Mouse (Mus musculus): Measurements from ENCODE around the gene Sbsn. TPM values are rescaled to one million over a fixed set of nuclear protein-coding genes. Genes with fewer than 3 reads are reported as not detected.

Gene Sbsn
- polyA plus RNA-seq (2012): 0.15 TPM in 1 of 2 replicates, not detected in the other

- H3K9me3 ChIP-seq (ENCODE audit: control insufficient read depth, low read length): peaks cover 9% of the 10 kb centered on the region
- no peak within 1 kb of the TSS for H3K4me3 ChIP-seq (replicated peaks)
- H3K36me3 ChIP-seq (ENCODE audit: control insufficient read depth): no peaks in the 10 kb centered on the region
- no peaks in the 10 kb centered on the region for H3K4me1 ChIP-seq (ENCODE audit: control insufficient read depth)
- no peaks in the 10 kb centered on the region; the same call in 1 of the 2 replicates for H3K27me3 ChIP-seq (ENCODE audit: control insufficient read depth)
- TF ChIP-seq TAL1 (IDR thresholded peaks at IDR 0.05; ENCODE audit: low read length) (no peak), GATA1 (IDR thresholded peaks at IDR 0.05; ENCODE audit: low read length) (no peak)
Measured at GRCm38 (mm10) chr7:30751086-30751669, at the start of gene Sbsn. Gene Sbsn, plus strand, starts transcription at chr7:30751471.

GRCm38 (mm10) chr7:30706214-30706882 lies 44.9 kb upstream of the Sbsn start:
- peaks cover 18% of the 10 kb centered on the region for H3K4me1 ChIP-seq (ENCODE audit: control insufficient read depth)
- H3K36me3 ChIP-seq (ENCODE audit: control insufficient read depth): no peaks in the 10 kb centered on the region
- no peak overlapping the region for H3K4me3 ChIP-seq (replicated peaks)
- no peaks in the 10 kb centered on the region for H3K27me3 ChIP-seq (ENCODE audit: control insufficient read depth)
- no peak for TF ChIP-seq TAL1 (IDR thresholded peaks at IDR 0.05; ENCODE audit: low read length)
- TF ChIP-seq GATA1 (IDR thresholded peaks at IDR 0.05; ENCODE audit: low read length): no peak
- H3K9me3 ChIP-seq (ENCODE audit: control insufficient read depth, low read length): no peaks in the 10 kb centered on the region

- Histone ChIP-seq H3K4me3 (replicated peaks) (no peak overlapping the region), H3K9me3 (ENCODE audit: control insufficient read depth, low read length) (no peaks in the 10 kb centered on the region), H3K27me3 (ENCODE audit: control insufficient read depth) (no peaks in the 10 kb centered on the region), H3K4me1 (ENCODE audit: control insufficient read depth) (peaks cover 29% of the 10 kb centered on the region), H3K36me3 (ENCODE audit: control insufficient read depth) (no peaks in the 10 kb centered on the region)
- TF ChIP-seq GATA1 (IDR thresholded peaks at IDR 0.05; ENCODE audit: low read length) (no peak), TAL1 (IDR thresholded peaks at IDR 0.05; ENCODE audit: low read length) (no peak)
Measured at GRCm38 (mm10) chr7:30707441-30707840, 43.8 kb upstream of the Sbsn start.

- Histone ChIP-seq H3K4me1 (ENCODE audit: control insufficient read depth) (peaks cover 21% of the 10 kb centered on the region), H3K27me3 (ENCODE audit: control insufficient read depth) (peaks cover 27% of the 10 kb centered on the region), H3K4me3 (replicated peaks) (no peak within 1 kb of the TSS), H3K36me3 (ENCODE audit: control insufficient read depth) (no peaks in the 10 kb centered on the region), H3K9me3 (ENCODE audit: control insufficient read depth, low read length) (no peaks in the 10 kb centered on the region)
- TF ChIP-seq TAL1 (IDR thresholded peaks at IDR 0.05; ENCODE audit: low read length) (no peak), GATA1 (IDR thresholded peaks at IDR 0.05; ENCODE audit: low read length) (no peak)
Measured at GRCm38 (mm10) chr7:30711942-30712341, 39.3 kb upstream of the Sbsn start, which contains the start of gene Atp4a. Gene Atp4a, plus strand, starts transcription at chr7:30712209.

GRCm38 (mm10) chr7:30717006-30717715 lies 34.1 kb upstream of the Sbsn start:
- no peaks in the 10 kb centered on the region for H3K36me3 ChIP-seq (ENCODE audit: control insufficient read depth)
- H3K4me1 ChIP-seq (ENCODE audit: control insufficient read depth): peaks cover 22% of the 10 kb centered on the region
- TF ChIP-seq GATA1 (IDR thresholded peaks at IDR 0.05; ENCODE audit: low read length) (no peak), TAL1 (IDR thresholded peaks at IDR 0.05; ENCODE audit: low read length) (no peak)
- H3K4me3 ChIP-seq (replicated peaks): peak overlapping the region; percentile 58
- no peaks in the 10 kb centered on the region for H3K9me3 ChIP-seq (ENCODE audit: control insufficient read depth, low read length)
- peaks cover 35% of the 10 kb centered on the region for H3K27me3 ChIP-seq (ENCODE audit: control insufficient read depth)

- TF ChIP-seq TAL1 (IDR thresholded peaks at IDR 0.05; ENCODE audit: low read length) (no peak), GATA1 (IDR thresholded peaks at IDR 0.05; ENCODE audit: low read length) (no peak)
- Histone ChIP-seq H3K9me3 (ENCODE audit: control insufficient read depth, low read length) (no peaks in the 10 kb centered on the region), H3K4me1 (ENCODE audit: control insufficient read depth) (peaks cover 20% of the 10 kb centered on the region), H3K27me3 (ENCODE audit: control insufficient read depth) (peaks cover 35% of the 10 kb centered on the region), H3K4me3 (replicated peaks) (peak overlapping the region; percentile 58), H3K36me3 (ENCODE audit: control insufficient read depth) (no peaks in the 10 kb centered on the region)
Measured at GRCm38 (mm10) chr7:30717716-30718046, 33.6 kb upstream of the Sbsn start.

- peaks cover 20% of the 10 kb centered on the region for H3K4me1 ChIP-seq (ENCODE audit: control insufficient read depth)
- peaks cover 30% of the 10 kb centered on the region for H3K27me3 ChIP-seq (ENCODE audit: control insufficient read depth)
- no peaks in the 10 kb centered on the region for H3K9me3 ChIP-seq (ENCODE audit: control insufficient read depth, low read length)
- TF ChIP-seq TAL1 (IDR thresholded peaks at IDR 0.05; ENCODE audit: low read length) (no peak), GATA1 (IDR thresholded peaks at IDR 0.05; ENCODE audit: low read length) (no peak)
- no peak overlapping the region for H3K4me3 ChIP-seq (replicated peaks)
- no peaks in the 10 kb centered on the region for H3K36me3 ChIP-seq (ENCODE audit: control insufficient read depth)
Measured at GRCm38 (mm10) chr7:30719669-30720068, 31.6 kb upstream of the Sbsn start.

GRCm38 (mm10) chr7:30721286-30721685 lies 30.0 kb upstream of the Sbsn start:
- Histone ChIP-seq H3K9me3 (ENCODE audit: control insufficient read depth, low read length) (no peaks in the 10 kb centered on the region), H3K4me3 (replicated peaks) (no peak overlapping the region), H3K27me3 (ENCODE audit: control insufficient read depth) (peaks cover 14% of the 10 kb centered on the region), H3K36me3 (ENCODE audit: control insufficient read depth) (no peaks in the 10 kb centered on the region; the same call in 1 of the 2 replicates), H3K4me1 (ENCODE audit: control insufficient read depth) (peaks cover 20% of the 10 kb centered on the region)
- TF ChIP-seq TAL1 (IDR thresholded peaks at IDR 0.05; ENCODE audit: low read length) (no peak), GATA1 (IDR thresholded peaks at IDR 0.05; ENCODE audit: low read length) (no peak)

GRCm38 (mm10) chr7:30723274-30723953 lies 27.9 kb upstream of the Sbsn start:
- Histone ChIP-seq H3K4me3 (replicated peaks) (no peak overlapping the region), H3K36me3 (ENCODE audit: control insufficient read depth) (peaks cover 16% of the 10 kb centered on the region), H3K9me3 (ENCODE audit: control insufficient read depth, low read length) (no peaks in the 10 kb centered on the region), H3K4me1 (ENCODE audit: control insufficient read depth) (peaks cover 8% of the 10 kb centered on the region), H3K27me3 (ENCODE audit: control insufficient read depth) (no peaks in the 10 kb centered on the region)
- TF ChIP-seq GATA1 (IDR thresholded peaks at IDR 0.05; ENCODE audit: low read length) (no peak), TAL1 (IDR thresholded peaks at IDR 0.05; ENCODE audit: low read length) (no peak)
